Comparison of ENCODE assay signal across 11 mouse cellular contexts in the genomic region with DNA sequence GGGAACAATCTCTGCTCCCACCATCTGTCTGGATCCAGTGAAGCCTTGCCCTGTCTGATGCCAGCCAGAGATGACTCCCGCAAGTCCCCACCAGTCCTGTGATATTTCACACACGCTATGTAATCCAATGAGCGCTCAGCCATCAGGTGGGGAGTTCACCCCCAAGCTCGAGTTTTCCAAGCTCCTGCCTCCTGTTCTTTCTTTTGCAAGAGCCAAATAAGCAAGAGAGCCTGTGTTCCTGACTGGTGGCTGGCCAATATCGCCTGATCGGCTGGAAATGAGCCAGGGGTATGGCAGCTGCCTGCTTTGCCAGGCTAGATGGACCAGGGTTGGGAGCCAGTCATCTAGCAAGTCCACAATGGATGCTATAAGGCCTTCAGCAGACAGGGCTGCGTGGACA.
DNase-seq lines count a peak whose midpoint lies in the region.
"Had no signal": no experiment of that assay in that cellular context is flagged by ENCODE, and none has a peak within 500 bp of the region (broad histone marks: within the 10 kb centered on the region; RNA-seq: fewer than 3 reads in every experiment).

No protein-coding gene starts in this region.

- peak; percentile 35 to 36 for DNase-seq in layer of hippocampus, adult 18-20 months (ENCODE audit: low spot score in 2 of 2)
- DNase-seq in layer of hippocampus, postnatal 25 days (ENCODE audit: extremely low spot score in 1 of 2, low spot score in 1 of 2), result no peak
- DNase-seq in adrenal gland, postnatal 10 days, result peak; percentile 54
- DNase-seq in brain, adult 2 months (ENCODE audit: low read depth, low spot score), result peak; percentile 57
- DNase-seq in layer of hippocampus, adult 8-10 months (ENCODE audit: low spot score in 2 of 2), result peak; percentile 51 to 53
- DNase-seq in lung, postnatal 4 days, result no peak
- no peak for DNase-seq in gastrocnemius, postnatal 4 days (ENCODE audit: low spot score in 2 of 2)
- DNase-seq: gastrocnemius, postnatal 14 days; kidney, adult 2 months; liver; lung, postnatal 10 days had no signal

Comparison
In these comparisons a context has a peak if more than half of its experiments do, and no peak if none do; other contexts are left out.
1. DNase-seq: peak in layer of hippocampus, adult 18-20 months (2 of 2), adrenal gland, postnatal 10 days (single experiment), brain, adult 2 months (single experiment) and layer of hippocampus, adult 8-10 months (2 of 2); none in layer of hippocampus, postnatal 25 days (0 of 2), lung, postnatal 4 days (0 of 2) and gastrocnemius, postnatal 4 days (0 of 2).